Mouse (Mus musculus) stomach, postnatal 0 days (tissue): Measurements from ENCODE around the gene Fam71f1. TPM values are rescaled to one million over a fixed set of nuclear protein-coding genes. Genes with fewer than 3 reads are reported as not detected.

Source experiments
- ATAC-seq: fragments of 200-750 bp; cut with Nextera tagmentation; 2 replicates; pipeline ENCODE4 v1.8.0; 2017; ENCODE audit not compliant: low FRiP score, low TSS enrichment
- DNase-seq: peaks from one replicate; pipeline ENCODE4 v3.0.0-alpha.2; 2016; ENCODE audit warnings: low spot score
- H3K27ac ChIP-seq: fragments of 300-500 bp; sonication (generic); replicated peaks from 2 replicates; pipeline ENCODE4 v1.5.1; 2014; ENCODE audit warnings: mild to moderate bottlenecking, control low read depth
- H3K27me3 ChIP-seq: fragments of 300-500 bp; sonication (generic); 2 replicates; pipeline ENCODE4 v1.6.1; 2014; ENCODE audit warnings: low read length; ENCODE audit not compliant: control insufficient read depth, insufficient read depth
- H3K36me3 ChIP-seq: fragments of 300-500 bp; sonication (generic); 2 replicates; pipeline ENCODE4 v1.6.1; 2014; ENCODE audit warnings: low read length, mixed read lengths; ENCODE audit not compliant: control insufficient read depth, insufficient read depth
- H3K4me1 ChIP-seq: fragments of 300-500 bp; sonication (generic); replicated peaks from 2 replicates; pipeline ENCODE4 v1.6.1; 2014; ENCODE audit warnings: antibody characterized with exemption; ENCODE audit not compliant: control insufficient read depth, insufficient read depth
- H3K4me2 ChIP-seq: fragments of 300-500 bp; sonication (generic); replicated peaks from 2 replicates; pipeline ENCODE4 v1.6.1; 2014; ENCODE audit warnings: low read depth, mild to moderate bottlenecking, control low read depth, moderate library complexity
- H3K4me3 ChIP-seq: fragments of 300-500 bp; sonication (generic); 2 replicates; pipeline ENCODE4 v1.5.1; 2014; ENCODE audit warnings: low read depth, low read length, control low read depth
- H3K9ac ChIP-seq: fragments of 300-500 bp; sonication (generic); 2 replicates; pipeline ENCODE4 v1.6.1; 2014; ENCODE audit warnings: mild to moderate bottlenecking, low read length, control low read depth, mixed read lengths
- H3K9me3 ChIP-seq: fragments of 300-500 bp; sonication (generic); 2 replicates; pipeline ENCODE4 v1.6.1; 2016; ENCODE audit warnings: low read length; ENCODE audit not compliant: control insufficient read depth
- CTCF ChIP-seq: IDR thresholded peaks from 2 replicates; pipeline ENCODE4 v1.5.1; 2016; ENCODE audit warnings: antibody characterized with exemption, low read depth, mild to moderate bottlenecking, moderate library complexity
- EP300 ChIP-seq: optimal IDR thresholded peaks from 2 replicates; pipeline ENCODE3; 2016; ENCODE audit warnings: antibody characterized with exemption
- WGBS: fragments of 180-500 bp; shearing (Covaris S2); extraction: QIAGEN DNeasy Blood & Tissue Kit; methylation state at CpG from one replicate; pipeline ENCODE4 v1.1.7; 2014; 5-methylcytosine and 5-hydroxymethylcytosine counted together
- polyA plus RNA-seq: library from polyadenylated mRNA; unstranded; fragments of >200 nt; fragmentation: Nextera tagmentation; extraction: Ambion mirVana; gene quantifications from 2 replicates; pipeline ENCODE4 v1.2.1, GENCODE M21; 2015

Gene Fam71f1
- polyA plus RNA-seq, 1 experiment from 2014 or later: not detected

DNA sequence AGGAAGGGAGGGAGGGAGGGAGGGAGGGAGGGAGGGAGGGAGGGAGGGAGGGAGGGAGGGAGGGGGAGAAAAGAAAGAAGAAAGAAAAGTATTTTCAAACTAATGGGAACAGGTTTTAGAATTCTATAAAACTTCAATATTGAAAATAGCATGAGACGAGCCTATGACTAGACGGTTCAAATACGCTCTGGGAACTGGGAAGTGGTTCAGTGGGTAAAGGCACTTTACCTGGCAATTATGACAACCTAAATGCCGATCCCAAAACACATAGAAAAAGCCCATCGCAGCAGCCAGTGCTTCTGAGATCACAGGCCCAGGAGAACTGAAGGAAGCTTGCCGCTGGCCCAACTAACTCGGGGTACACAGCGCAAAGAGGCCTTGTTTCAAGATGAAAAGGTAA, 39.6 kb upstream of the Fam71f1 start, which contains the start of gene Fam71f2:
Fam71f2 (plus strand) TSS at position 301 of the 400 bp plus-strand sequence.
- no peak within 1 kb of the TSS for H3K4me3 ChIP-seq
- no peak within 1 kb of the TSS for H3K27ac ChIP-seq
- no peak for TF ChIP-seq EP300
- no peak for TF ChIP-seq CTCF
- no peak for ATAC-seq
- no peak within 1 kb of the TSS for H3K9ac ChIP-seq
- no peaks in the 10 kb centered on the region for H3K27me3 ChIP-seq
- H3K36me3 ChIP-seq: 0 out of 2 replicates have a peak, but pooled peaks cover 3% of the 10 kb centered on the region
- no peak within 1 kb of the TSS for H3K4me2 ChIP-seq
- H3K9me3 ChIP-seq: no peaks in the 10 kb centered on the region
- H3K4me1 ChIP-seq: no peaks in the 10 kb centered on the region
- 81% methylated on average over 8 of the region's 8 CpGs for WGBS
- DNase-seq: no peak

DNA sequence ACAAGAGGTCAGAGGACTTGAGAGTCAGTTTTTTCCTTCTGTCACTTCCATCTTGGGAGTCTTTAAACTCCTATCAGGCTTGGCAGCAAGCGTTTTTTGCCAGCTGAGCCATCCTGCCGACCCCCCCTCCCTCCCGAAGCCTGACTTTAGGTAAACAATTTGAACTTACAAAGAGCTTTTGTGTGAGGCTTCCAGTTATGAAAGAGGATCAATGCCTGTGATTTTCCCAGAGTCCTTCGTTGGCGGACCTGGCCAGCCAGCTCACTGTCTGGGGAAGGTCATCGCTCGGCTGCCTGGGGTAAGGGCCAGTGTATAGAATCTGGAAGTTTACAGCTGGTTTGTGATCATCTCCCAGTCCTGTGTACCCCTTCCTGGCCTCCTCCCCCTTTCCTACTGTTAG, 38.3 kb upstream of the Fam71f1 start:
- WGBS: 38% methylated on average over 7 of the region's 7 CpGs
- Histone ChIP-seq H3K36me3 (no peaks in the 10 kb centered on the region), H3K4me1 (no peaks in the 10 kb centered on the region), H3K27me3 (no peaks in the 10 kb centered on the region), H3K9ac (no peak overlapping the region), H3K9me3 (no peaks in the 10 kb centered on the region), H3K4me3 (no peak overlapping the region), H3K27ac (no peak overlapping the region), H3K4me2 (no peak overlapping the region)
- no peak for ATAC-seq
- DNase-seq: no peak
- no peak for TF ChIP-seq EP300
- TF ChIP-seq CTCF: no peak

DNA sequence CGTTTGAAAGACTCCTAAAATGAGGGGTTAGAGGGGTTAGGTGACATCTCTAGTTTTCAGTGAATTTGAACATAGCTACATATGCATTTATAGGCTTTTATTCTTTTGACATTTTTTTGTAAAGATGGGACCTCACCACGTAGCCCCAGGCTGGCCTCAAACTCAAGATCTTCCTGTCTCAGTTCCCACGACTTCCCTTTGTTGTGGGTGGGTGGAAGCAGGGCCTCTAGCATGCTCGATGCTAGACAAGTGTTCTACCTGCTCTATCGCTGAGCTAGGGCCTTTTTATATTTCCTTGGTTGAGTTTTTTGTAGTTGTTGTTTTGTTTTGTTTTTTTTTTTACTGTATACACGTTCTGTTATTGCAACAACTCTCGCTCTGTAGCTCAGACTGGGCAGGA, 32.1 kb upstream of the Fam71f1 start:
- Histone ChIP-seq H3K27ac (no peak overlapping the region), H3K4me2 (no peak overlapping the region), H3K27me3 (no peaks in the 10 kb centered on the region), H3K4me3 (no peak overlapping the region), H3K36me3 (no peaks in the 10 kb centered on the region), H3K9ac (no peak overlapping the region), H3K4me1 (no peaks in the 10 kb centered on the region), H3K9me3 (no peaks in the 10 kb centered on the region)
- ATAC-seq (no peak), DNase-seq (no peak)
- WGBS: 83% methylated on average over 7 of the region's 7 CpGs
- TF ChIP-seq CTCF (no peak), EP300 (no peak)

DNA sequence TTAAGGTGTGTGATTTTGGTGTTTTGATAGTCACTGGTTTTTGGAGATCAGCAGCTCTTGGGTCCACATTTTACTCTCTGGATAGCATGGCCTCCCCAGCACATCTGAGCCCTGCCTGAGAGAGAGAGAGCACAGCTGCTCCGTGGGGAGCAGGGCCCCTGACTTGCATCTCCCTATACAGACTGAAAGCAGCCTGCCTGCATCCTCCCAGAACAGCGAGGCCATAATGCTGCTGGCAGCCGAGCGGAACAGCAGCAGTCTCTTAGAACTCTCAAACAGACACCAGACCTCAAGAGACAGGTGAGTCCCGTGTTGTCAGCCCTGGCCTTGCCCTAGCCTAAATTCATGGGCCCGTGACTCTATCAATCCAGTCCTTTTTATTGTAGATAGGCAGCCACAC, 31.5 kb upstream of the Fam71f1 start:
- no peak for TF ChIP-seq EP300
- no peak for TF ChIP-seq CTCF
- no peak for DNase-seq
- ATAC-seq: no peak

DNA sequence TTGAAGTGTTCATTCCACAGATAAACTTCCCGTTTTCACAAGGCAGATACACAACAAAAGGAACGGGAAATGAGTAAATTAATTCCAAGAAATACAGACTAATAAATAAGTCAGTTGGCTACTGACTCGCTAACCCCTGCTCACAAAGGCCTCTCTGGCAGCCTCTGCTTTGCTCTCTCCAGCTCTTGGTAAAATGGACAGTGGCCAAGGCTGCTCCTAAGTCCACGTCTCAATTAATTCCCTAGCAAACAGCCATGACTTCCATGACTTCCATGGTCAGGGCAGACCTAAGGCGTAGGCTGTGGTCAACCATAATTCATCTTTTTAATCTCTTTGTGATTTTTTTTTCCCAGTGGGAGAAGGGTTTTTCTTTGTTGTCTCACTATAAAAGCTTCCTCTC, 31.0 kb upstream of the Fam71f1 start:
- WGBS: 54% methylated on average over 5 of the region's 5 CpGs
- H3K36me3 ChIP-seq: no peaks in the 10 kb centered on the region
- H3K4me2 ChIP-seq: no peak overlapping the region
- H3K9me3 ChIP-seq: no peaks in the 10 kb centered on the region
- H3K9ac ChIP-seq: no peak overlapping the region
- DNase-seq (no peak), ATAC-seq (no peak)
- no peak overlapping the region for H3K4me3 ChIP-seq
- TF ChIP-seq CTCF (no peak), EP300 (no peak)
- H3K27ac ChIP-seq: no peak overlapping the region
- no peaks in the 10 kb centered on the region for H3K27me3 ChIP-seq
- H3K4me1 ChIP-seq: no peaks in the 10 kb centered on the region

More for the DNA sequence above, 31.5 kb upstream of the Fam71f1 start:
- H3K4me3 ChIP-seq: no peak overlapping the region
- no peaks in the 10 kb centered on the region for H3K27me3 ChIP-seq
- 49% methylated on average over 6 of the region's 6 CpGs for WGBS
- no peaks in the 10 kb centered on the region for H3K9me3 ChIP-seq
- no peak overlapping the region for H3K27ac ChIP-seq
- no peak overlapping the region for H3K9ac ChIP-seq
- no peak overlapping the region for H3K4me2 ChIP-seq
- no peaks in the 10 kb centered on the region for H3K36me3 ChIP-seq
- no peaks in the 10 kb centered on the region for H3K4me1 ChIP-seq

DNA sequence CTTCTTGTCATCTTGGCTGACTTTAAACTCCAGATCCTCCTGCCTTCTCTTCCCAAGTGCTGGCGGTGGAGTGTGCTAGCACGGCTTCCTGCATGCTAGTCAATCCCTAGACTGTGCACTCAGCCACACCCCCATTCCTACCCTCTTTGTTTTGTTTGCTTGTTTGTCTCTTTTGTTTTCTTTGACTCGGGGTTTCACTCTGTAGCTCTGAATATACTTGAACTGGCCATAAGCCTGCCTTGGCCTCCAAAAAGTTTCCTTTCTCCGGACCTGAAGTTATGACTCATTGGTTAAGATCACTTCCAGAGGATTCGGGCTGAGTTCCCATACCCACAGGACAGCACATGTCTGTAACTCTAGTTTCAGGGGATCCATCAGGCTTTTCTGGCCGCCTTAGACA, 30.3 kb upstream of the Fam71f1 start:
- 56% methylated on average over 6 of the region's 6 CpGs for WGBS
- Histone ChIP-seq H3K36me3 (no peaks in the 10 kb centered on the region), H3K4me1 (no peaks in the 10 kb centered on the region), H3K4me2 (no peak overlapping the region), H3K9ac (no peak overlapping the region), H3K4me3 (no peak overlapping the region), H3K27ac (no peak overlapping the region), H3K27me3 (no peaks in the 10 kb centered on the region), H3K9me3 (no peaks in the 10 kb centered on the region)
- DNase-seq: no peak
- no peak for ATAC-seq
- TF ChIP-seq EP300 (no peak), CTCF (no peak)
